Mouse (Mus musculus) cortical plate, adult 2 months (tissue): ENCODE measurements around the gene Brd7. TPM values are rescaled to one million over a fixed set of nuclear protein-coding genes. Genes with fewer than 3 reads are reported as not detected.

Experiments
- H3K27ac ChIP-seq: fragments of 200-500 bp; 2 replicates; pipeline ENCODE4 v1.5.1; 2012; ENCODE audit warnings: low read length, control low read depth, inconsistent platforms; ENCODE audit not compliant: insufficient read depth
- H3K4me1 ChIP-seq: fragments of 200-500 bp; 2 replicates; pipeline ENCODE4 v1.6.1; 2011; ENCODE audit warnings: low read length; ENCODE audit not compliant: control insufficient read depth, insufficient read depth
- H3K4me3 ChIP-seq: fragments of 200-500 bp; 2 replicates; pipeline ENCODE4 v1.5.1; 2011; ENCODE audit warnings: mild to moderate bottlenecking, low read length, control low read depth; ENCODE audit not compliant: insufficient read depth
- CTCF ChIP-seq: fragments of 200-500 bp; IDR thresholded peaks from 2 replicates; pipeline ENCODE4 v1.5.1; 2011; ENCODE audit warnings: mild to moderate bottlenecking, control low read depth, low read length; ENCODE audit not compliant: insufficient read depth; ENCODE audit errors: extremely low read depth
- POLR2A ChIP-seq: fragments of 200-500 bp; IDR thresholded peaks from 2 replicates; pipeline ENCODE4 v1.6.1; 2011; ENCODE audit warnings: mild to moderate bottlenecking, low read length, control low read depth; ENCODE audit not compliant: insufficient read depth; ENCODE audit errors: extremely low read depth
- polyA plus RNA-seq: library from polyadenylated mRNA; depleted of rRNA; stranded (reverse); fragments of >200 nt; gene quantifications from 2 replicates; pipeline ENCODE4 v1.2.3, GENCODE M21; 2012

Gene Brd7
- polyA plus RNA-seq, 1 experiment = 54.2 TPM

GRCm38 (mm10) chr8:88382311-88383163, 20.5 kb upstream of the Brd7 start:
- no peaks in the 10 kb centered on the region for H3K4me1 ChIP-seq
- no peak overlapping the region for H3K4me3 ChIP-seq
- TF ChIP-seq CTCF = no peak
- TF ChIP-seq POLR2A = no peak
- no peak overlapping the region for H3K27ac ChIP-seq

GRCm38 (mm10) chr8:88380497-88380896, 18.5 kb upstream of the Brd7 start:
- Histone ChIP-seq H3K27ac (no peak overlapping the region), H3K4me3 (no peak overlapping the region), H3K4me1 (peaks cover 1% of the 10 kb centered on the region; the same call in 1 of the 2 replicates)
- no peak for TF ChIP-seq POLR2A

GRCm38 (mm10) chr8:88376836-88377582, 15.0 kb upstream of the Brd7 start:
- Histone ChIP-seq H3K4me3 (no peak overlapping the region), H3K4me1 (peaks cover 1% of the 10 kb centered on the region; the same call in 1 of the 2 replicates), H3K27ac (no peak overlapping the region)
- TF ChIP-seq POLR2A = no peak
- TF ChIP-seq CTCF = no peak

- Histone ChIP-seq H3K27ac (no peak overlapping the region), H3K4me1 (no peaks in the 10 kb centered on the region), H3K4me3 (no peak overlapping the region)
- TF ChIP-seq POLR2A (no peak), CTCF (no peak)
These were observed 9.5 kb upstream of the Brd7 start for GRCm38 (mm10) chr8:88371522-88371921.

GRCm38 (mm10) chr8:88369805-88370204, 7.8 kb upstream of the Brd7 start:
- no peak overlapping the region for H3K4me3 ChIP-seq
- H3K27ac ChIP-seq = no peak overlapping the region
- no peak for TF ChIP-seq CTCF
- TF ChIP-seq POLR2A = no peak

GRCm38 (mm10) chr8:88369221-88369620, 7.2 kb upstream of the Brd7 start:
- H3K4me3 ChIP-seq = no peak overlapping the region
- H3K27ac ChIP-seq = no peak overlapping the region
- TF ChIP-seq POLR2A = no peak
- peak; percentile 38 for TF ChIP-seq CTCF
- H3K4me1 ChIP-seq = no peaks in the 10 kb centered on the region

More at GRCm38 (mm10) chr8:88369805-88370204, 7.8 kb upstream of the Brd7 start:
- no peaks in the 10 kb centered on the region for H3K4me1 ChIP-seq

- TF ChIP-seq CTCF (no peak), POLR2A (no peak)
- Histone ChIP-seq H3K27ac (peak overlapping the region; percentile 59; the same call in 1 of the 2 replicates), H3K4me3 (peak overlapping the region; percentile 92), H3K4me1 (peaks cover 3% of the 10 kb centered on the region; the same call in 1 of the 2 replicates)
These were observed 604 bp upstream of the Brd7 start for GRCm38 (mm10) chr8:88362446-88363150.

GRCm38 (mm10) chr8:88361044-88361707, 818 bp downstream of the Brd7 start:
- no peak for TF ChIP-seq POLR2A
- no peak for TF ChIP-seq CTCF
- H3K4me1 ChIP-seq = peaks cover 3% of the 10 kb centered on the region; the same call in 1 of the 2 replicates
- H3K27ac ChIP-seq = 0 out of 2 replicates have a peak overlapping the region, but pooled peaks have one; percentile 100
- peak overlapping the region; percentile 92 for H3K4me3 ChIP-seq

- no peak overlapping the region for H3K4me3 ChIP-seq
- H3K4me1 ChIP-seq = peaks cover 3% of the 10 kb centered on the region; the same call in 1 of the 2 replicates
- TF ChIP-seq POLR2A = no peak
- TF ChIP-seq CTCF = peak; percentile 0; the same call in 1 of the 2 replicates
- no peak overlapping the region for H3K27ac ChIP-seq
These were observed 2.0 kb downstream of the Brd7 start for GRCm38 (mm10) chr8:88359959-88360358.
